Mouse (Mus musculus): ENCODE measurements around the gene Gm11213. TPM values are rescaled to one million over a fixed set of nuclear protein-coding genes. Genes with fewer than 3 reads are reported as not detected.

Gene Gm11213
- polyA plus RNA-seq, 1 experiment from 2014 or later, result not detected

- TF ChIP-seq CTCF (IDR thresholded peaks at IDR 0.05; ENCODE audit: low read depth), result no peak
- H3K9ac ChIP-seq (ENCODE audit: low read depth, low read length), result no peak overlapping the region
- no peak overlapping the region for H3K27ac ChIP-seq (ENCODE audit: low read depth, low read length)
- ATAC-seq, result no peak
- WGBS, result 79% methylated on average over 3 of the region's 3 CpGs
- H3K4me1 ChIP-seq (replicated peaks; ENCODE audit: control insufficient read depth, insufficient read depth, low read length), result no peaks in the 10 kb centered on the region; the same call in 1 of the 2 replicates
- no peak overlapping the region for H3K4me3 ChIP-seq (ENCODE audit: low read depth, low read length)
- no peaks in the 10 kb centered on the region for H3K27me3 ChIP-seq (replicated peaks; ENCODE audit: control insufficient read depth, insufficient read depth, low read length)
- H3K4me2 ChIP-seq (replicated peaks; ENCODE audit: low read depth), result no peak overlapping the region
- no peaks in the 10 kb centered on the region for H3K9me3 ChIP-seq (ENCODE audit: control insufficient read depth)
- H3K36me3 ChIP-seq (ENCODE audit: control insufficient read depth, insufficient read depth), result no peaks in the 10 kb centered on the region
Observed at GRCm38 (mm10) chr4:63605545-63605944, 484 bp upstream of the Gm11213 start.

GRCm38 (mm10) chr4:63601263-63601662, 3.8 kb downstream of the Gm11213 start:
- no peak for ATAC-seq
- Histone ChIP-seq H3K9me3 (ENCODE audit: control insufficient read depth) (no peaks in the 10 kb centered on the region), H3K27me3 (replicated peaks; ENCODE audit: control insufficient read depth, insufficient read depth, low read length) (no peaks in the 10 kb centered on the region), H3K36me3 (ENCODE audit: control insufficient read depth, insufficient read depth) (no peaks in the 10 kb centered on the region), H3K4me2 (replicated peaks; ENCODE audit: low read depth) (no peak overlapping the region), H3K4me3 (ENCODE audit: low read depth, low read length) (no peak overlapping the region), H3K27ac (ENCODE audit: low read depth, low read length) (no peak overlapping the region), H3K9ac (ENCODE audit: low read depth, low read length) (no peak overlapping the region), H3K4me1 (replicated peaks; ENCODE audit: control insufficient read depth, insufficient read depth, low read length) (no peaks in the 10 kb centered on the region; the same call in 1 of the 2 replicates)
- no peak for TF ChIP-seq CTCF (IDR thresholded peaks at IDR 0.05; ENCODE audit: low read depth)

GRCm38 (mm10) chr4:63600786-63601185, 4.3 kb downstream of the Gm11213 start:
- H3K27me3 ChIP-seq (replicated peaks; ENCODE audit: control insufficient read depth, insufficient read depth, low read length), result no peaks in the 10 kb centered on the region
- no peak overlapping the region for H3K4me2 ChIP-seq (replicated peaks; ENCODE audit: low read depth)
- no peaks in the 10 kb centered on the region; the same call in 1 of the 2 replicates for H3K4me1 ChIP-seq (replicated peaks; ENCODE audit: control insufficient read depth, insufficient read depth, low read length)
- WGBS, result 42% methylated on average over 6 of the region's 6 CpGs
- no peak overlapping the region for H3K4me3 ChIP-seq (ENCODE audit: low read depth, low read length)
- peak; percentile 86 for ATAC-seq
- no peaks in the 10 kb centered on the region for H3K9me3 ChIP-seq (ENCODE audit: control insufficient read depth)
- H3K27ac ChIP-seq (ENCODE audit: low read depth, low read length), result 0 out of 2 replicates have a peak overlapping the region, but pooled peaks have one; percentile 2
- no peak overlapping the region for H3K9ac ChIP-seq (ENCODE audit: low read depth, low read length)
- no peak for TF ChIP-seq CTCF (IDR thresholded peaks at IDR 0.05; ENCODE audit: low read depth)
- H3K36me3 ChIP-seq (ENCODE audit: control insufficient read depth, insufficient read depth), result no peaks in the 10 kb centered on the region

GRCm38 (mm10) chr4:63596010-63596409, 9.1 kb downstream of the Gm11213 start:
- H3K4me2 ChIP-seq (replicated peaks; ENCODE audit: low read depth), result 0 out of 2 replicates have a peak overlapping the region, but pooled peaks have one; percentile 6
- 0 out of 2 replicates have a peak overlapping the region, but pooled peaks have one; percentile 21 for H3K27ac ChIP-seq (ENCODE audit: low read depth, low read length)
- TF ChIP-seq CTCF (IDR thresholded peaks at IDR 0.05; ENCODE audit: low read depth), result no peak
- ATAC-seq, result peak; percentile 78
- H3K4me1 ChIP-seq (replicated peaks; ENCODE audit: control insufficient read depth, insufficient read depth, low read length), result peaks cover 9% of the 10 kb centered on the region; the same call in 1 of the 2 replicates
- no peaks in the 10 kb centered on the region for H3K36me3 ChIP-seq (ENCODE audit: control insufficient read depth, insufficient read depth)
- no peaks in the 10 kb centered on the region for H3K9me3 ChIP-seq (ENCODE audit: control insufficient read depth)
- WGBS, result 35% methylated on average over 4 of the region's 4 CpGs
- no peak overlapping the region for H3K9ac ChIP-seq (ENCODE audit: low read depth, low read length)
- no peak overlapping the region for H3K4me3 ChIP-seq (ENCODE audit: low read depth, low read length)
- H3K27me3 ChIP-seq (replicated peaks; ENCODE audit: control insufficient read depth, insufficient read depth, low read length), result no peaks in the 10 kb centered on the region

GRCm38 (mm10) chr4:63595259-63595658, 9.8 kb downstream of the Gm11213 start:
- Histone ChIP-seq H3K4me3 (ENCODE audit: low read depth, low read length) (no peak overlapping the region), H3K9ac (ENCODE audit: low read depth, low read length) (no peak overlapping the region), H3K4me1 (replicated peaks; ENCODE audit: control insufficient read depth, insufficient read depth, low read length) (peaks cover 9% of the 10 kb centered on the region; the same call in 1 of the 2 replicates), H3K4me2 (replicated peaks; ENCODE audit: low read depth) (no peak overlapping the region), H3K27ac (ENCODE audit: low read depth, low read length) (no peak overlapping the region), H3K9me3 (ENCODE audit: control insufficient read depth) (no peaks in the 10 kb centered on the region), H3K36me3 (ENCODE audit: control insufficient read depth, insufficient read depth) (no peaks in the 10 kb centered on the region), H3K27me3 (replicated peaks; ENCODE audit: control insufficient read depth, insufficient read depth, low read length) (no peaks in the 10 kb centered on the region)
- 19% methylated on average over 10 of the region's 10 CpGs for WGBS
- peak; percentile 9; the same call in 1 of the 2 replicates for ATAC-seq
- TF ChIP-seq CTCF (IDR thresholded peaks at IDR 0.05; ENCODE audit: low read depth), result no peak

GRCm38 (mm10) chr4:63594459-63595110, 10.5 kb downstream of the Gm11213 start:
- no peaks in the 10 kb centered on the region for H3K27me3 ChIP-seq (replicated peaks; ENCODE audit: control insufficient read depth, insufficient read depth, low read length)
- ATAC-seq, result no peak
- no peak overlapping the region for H3K9ac ChIP-seq (ENCODE audit: low read depth, low read length)
- no peaks in the 10 kb centered on the region for H3K9me3 ChIP-seq (ENCODE audit: control insufficient read depth)
- H3K4me3 ChIP-seq (ENCODE audit: low read depth, low read length), result no peak overlapping the region
- TF ChIP-seq CTCF (IDR thresholded peaks at IDR 0.05; ENCODE audit: low read depth), result no peak
- no peak overlapping the region for H3K4me2 ChIP-seq (replicated peaks; ENCODE audit: low read depth)
- 53% methylated on average over 5 of the region's 5 CpGs for WGBS
- no peaks in the 10 kb centered on the region for H3K36me3 ChIP-seq (ENCODE audit: control insufficient read depth, insufficient read depth)
- H3K4me1 ChIP-seq (replicated peaks; ENCODE audit: control insufficient read depth, insufficient read depth, low read length), result peaks cover 9% of the 10 kb centered on the region; the same call in 1 of the 2 replicates
- no peak overlapping the region for H3K27ac ChIP-seq (ENCODE audit: low read depth, low read length)
